Mouse (Mus musculus): ENCODE measurements around the gene Spta1. TPM values are rescaled to one million over a fixed set of nuclear protein-coding genes. Genes with fewer than 3 reads are reported as not detected.

Gene Spta1
- polyA plus RNA-seq, 1 experiment from 2014 or later: 2.5 TPM

DNA sequence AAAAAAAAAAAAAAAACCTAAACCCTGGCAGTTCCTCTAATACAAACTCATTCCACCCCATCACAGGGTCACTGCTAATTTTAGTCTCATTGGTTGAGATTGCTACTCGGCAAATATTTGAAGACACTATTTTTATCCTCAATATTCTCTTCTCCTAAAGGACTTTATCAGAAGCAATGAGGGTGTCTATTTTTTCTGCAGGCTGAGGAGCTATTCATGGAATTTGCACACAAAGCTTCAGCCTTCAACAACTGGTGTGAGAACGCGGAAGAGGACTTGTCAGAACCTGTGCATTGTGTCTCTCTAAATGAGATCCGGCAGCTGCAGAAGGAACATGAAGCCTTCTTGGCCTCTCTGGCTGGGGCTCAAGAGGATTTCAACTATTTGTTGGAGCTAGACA is 67.3 kb downstream of the Spta1 start:
- H3K4me1 ChIP-seq (ENCODE audit: control insufficient read depth, insufficient read depth, low read length): no peaks in the 10 kb centered on the region
- WGBS: 95% methylated on average over 4 of the region's 4 CpGs
- no peaks in the 10 kb centered on the region for H3K36me3 ChIP-seq (ENCODE audit: control insufficient read depth, insufficient read depth, low read length)
- H3K9me3 ChIP-seq (ENCODE audit: control insufficient read depth, low read length): no peaks in the 10 kb centered on the region
- H3K9ac ChIP-seq (ENCODE audit: low read length): no peak overlapping the region
- no peak for DNase-seq (ENCODE audit: low spot score)
- no peak overlapping the region for H3K4me3 ChIP-seq (ENCODE audit: low read depth, low read length)
- no peak overlapping the region for H3K4me2 ChIP-seq (ENCODE audit: low read depth)
- no peak overlapping the region for H3K27ac ChIP-seq (ENCODE audit: low read depth, low read length)
- ATAC-seq (ENCODE audit: insufficient read depth, low FRiP score, low TSS enrichment): no peak
- H3K27me3 ChIP-seq (ENCODE audit: control insufficient read depth, insufficient read depth, low read length): no peaks in the 10 kb centered on the region

- DNase-seq (ENCODE audit: low spot score) (no peak), ATAC-seq (ENCODE audit: insufficient read depth, low FRiP score, low TSS enrichment) (no peak)
- Histone ChIP-seq H3K4me3 (ENCODE audit: low read depth, low read length) (no peak overlapping the region), H3K36me3 (ENCODE audit: control insufficient read depth, insufficient read depth, low read length) (no peaks in the 10 kb centered on the region), H3K4me2 (ENCODE audit: low read depth) (no peak overlapping the region), H3K9ac (ENCODE audit: low read length) (no peak overlapping the region), H3K27ac (ENCODE audit: low read depth, low read length) (no peak overlapping the region), H3K27me3 (ENCODE audit: control insufficient read depth, insufficient read depth, low read length) (no peaks in the 10 kb centered on the region), H3K4me1 (ENCODE audit: control insufficient read depth, insufficient read depth, low read length) (no peaks in the 10 kb centered on the region), H3K9me3 (ENCODE audit: control insufficient read depth, low read length) (no peaks in the 10 kb centered on the region)
- WGBS: 91% methylated on average over 2 of the region's 2 CpGs
Measured at GRCm38 (mm10) chr1:174244621-174245020, 72.0 kb downstream of the Spta1 start.

DNA sequence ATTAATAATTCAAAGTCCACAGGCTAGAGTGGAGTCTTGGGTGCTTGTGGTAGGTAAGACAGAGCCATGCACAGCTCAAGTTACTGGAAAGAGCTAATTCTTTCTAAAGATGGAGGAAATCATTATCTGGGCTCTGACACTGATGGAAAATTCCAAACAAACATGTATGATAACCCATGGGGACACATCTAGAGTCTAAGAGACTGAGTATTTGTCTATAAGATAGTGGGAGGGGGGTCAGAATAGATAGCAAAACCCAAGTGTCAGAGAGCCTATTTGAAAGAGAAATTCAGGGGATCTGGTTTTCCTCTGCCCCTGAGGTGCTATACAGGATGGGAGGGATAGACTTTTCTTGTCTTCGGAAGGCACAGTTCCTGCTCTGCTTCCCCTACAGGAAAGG is 73.5 kb downstream of the Spta1 start:
- DNase-seq (ENCODE audit: low spot score): no peak
- no peak overlapping the region for H3K27ac ChIP-seq (ENCODE audit: low read depth, low read length)
- no peak for ATAC-seq (ENCODE audit: insufficient read depth, low FRiP score, low TSS enrichment)
- H3K9ac ChIP-seq (ENCODE audit: low read length): no peak overlapping the region
- no peaks in the 10 kb centered on the region for H3K27me3 ChIP-seq (ENCODE audit: control insufficient read depth, insufficient read depth, low read length)
- H3K36me3 ChIP-seq (ENCODE audit: control insufficient read depth, insufficient read depth, low read length): no peaks in the 10 kb centered on the region
- no peaks in the 10 kb centered on the region for H3K9me3 ChIP-seq (ENCODE audit: control insufficient read depth, low read length)
- WGBS: 100% methylated on average over 1 of the region's 1 CpGs
- H3K4me3 ChIP-seq (ENCODE audit: low read depth, low read length): no peak overlapping the region
- no peak overlapping the region for H3K4me2 ChIP-seq (ENCODE audit: low read depth)
- H3K4me1 ChIP-seq (ENCODE audit: control insufficient read depth, insufficient read depth, low read length): no peaks in the 10 kb centered on the region

GRCm38 (mm10) chr1:174247170-174247569 is 74.6 kb downstream of the Spta1 start:
- Histone ChIP-seq H3K4me1 (ENCODE audit: control insufficient read depth, insufficient read depth, low read length) (no peaks in the 10 kb centered on the region), H3K9ac (ENCODE audit: low read length) (no peak overlapping the region), H3K36me3 (ENCODE audit: control insufficient read depth, insufficient read depth, low read length) (no peaks in the 10 kb centered on the region), H3K27ac (ENCODE audit: low read depth, low read length) (no peak overlapping the region), H3K9me3 (ENCODE audit: control insufficient read depth, low read length) (no peaks in the 10 kb centered on the region), H3K27me3 (ENCODE audit: control insufficient read depth, insufficient read depth, low read length) (no peaks in the 10 kb centered on the region), H3K4me3 (ENCODE audit: low read depth, low read length) (no peak overlapping the region), H3K4me2 (ENCODE audit: low read depth) (no peak overlapping the region)
- no peak for ATAC-seq (ENCODE audit: insufficient read depth, low FRiP score, low TSS enrichment)
- WGBS: 90% methylated on average over 6 of the region's 6 CpGs
- DNase-seq (ENCODE audit: low spot score): no peak

DNA sequence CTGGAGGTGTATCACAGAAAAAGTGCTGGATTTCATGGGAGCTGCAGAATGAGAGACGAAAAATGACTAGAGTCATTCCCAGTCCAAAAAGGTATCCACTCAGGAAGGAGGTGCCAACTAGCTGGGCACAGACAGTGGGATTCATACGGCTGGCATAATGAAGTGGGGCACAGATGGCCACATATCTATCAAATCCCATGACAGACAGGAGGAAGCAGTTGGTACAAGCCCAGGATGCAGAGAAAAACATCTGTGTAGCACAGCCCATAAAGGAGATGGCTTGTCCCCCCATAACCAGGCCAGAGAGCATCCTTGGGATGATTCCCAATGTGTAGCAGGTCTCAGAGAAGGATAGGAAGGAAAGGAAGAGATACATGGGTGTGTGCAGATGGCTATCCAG is 77.8 kb downstream of the Spta1 start:
- H3K9me3 ChIP-seq (ENCODE audit: control insufficient read depth, low read length): no peaks in the 10 kb centered on the region
- no peak overlapping the region for H3K4me3 ChIP-seq (ENCODE audit: low read depth, low read length)
- no peaks in the 10 kb centered on the region for H3K27me3 ChIP-seq (ENCODE audit: control insufficient read depth, insufficient read depth, low read length)
- H3K4me2 ChIP-seq (ENCODE audit: low read depth): no peak overlapping the region
- no peak for ATAC-seq (ENCODE audit: insufficient read depth, low FRiP score, low TSS enrichment)
- H3K4me1 ChIP-seq (ENCODE audit: control insufficient read depth, insufficient read depth, low read length): no peaks in the 10 kb centered on the region
- no peak overlapping the region for H3K27ac ChIP-seq (ENCODE audit: low read depth, low read length)
- 93% methylated on average over 2 of the region's 2 CpGs for WGBS
- no peak overlapping the region for H3K9ac ChIP-seq (ENCODE audit: low read length)
- H3K36me3 ChIP-seq (ENCODE audit: control insufficient read depth, insufficient read depth, low read length): no peaks in the 10 kb centered on the region
- DNase-seq (ENCODE audit: low spot score): no peak

- Histone ChIP-seq H3K36me3 (ENCODE audit: control insufficient read depth, insufficient read depth, low read length) (no peaks in the 10 kb centered on the region), H3K4me2 (ENCODE audit: low read depth) (no peak within 1 kb of the TSS), H3K4me3 (ENCODE audit: low read depth, low read length) (no peak within 1 kb of the TSS), H3K27ac (ENCODE audit: low read depth, low read length) (no peak within 1 kb of the TSS), H3K27me3 (ENCODE audit: control insufficient read depth, insufficient read depth, low read length) (no peaks in the 10 kb centered on the region), H3K4me1 (ENCODE audit: control insufficient read depth, insufficient read depth, low read length) (no peaks in the 10 kb centered on the region), H3K9ac (ENCODE audit: low read length) (no peak within 1 kb of the TSS), H3K9me3 (ENCODE audit: control insufficient read depth, low read length) (no peaks in the 10 kb centered on the region)
- 83% methylated on average over 3 of the region's 3 CpGs for WGBS
- DNase-seq (ENCODE audit: low spot score) (no peak), ATAC-seq (ENCODE audit: insufficient read depth, low FRiP score, low TSS enrichment) (no peak)
Measured at GRCm38 (mm10) chr1:174251961-174252360, 79.4 kb downstream of the Spta1 start, which contains the start of gene Olfr419. TSS of gene Olfr419 (minus strand) at chr1:174252061.

- H3K36me3 ChIP-seq (ENCODE audit: control insufficient read depth, insufficient read depth, low read length): no peaks in the 10 kb centered on the region
- DNase-seq (ENCODE audit: low spot score) (no peak), ATAC-seq (ENCODE audit: insufficient read depth, low FRiP score, low TSS enrichment) (no peak)
- H3K9me3 ChIP-seq (ENCODE audit: control insufficient read depth, low read length): no peaks in the 10 kb centered on the region
- no peak overlapping the region for H3K4me2 ChIP-seq (ENCODE audit: low read depth)
- H3K4me1 ChIP-seq (ENCODE audit: control insufficient read depth, insufficient read depth, low read length): no peaks in the 10 kb centered on the region
- WGBS: 89% methylated on average over 4 of the region's 4 CpGs
- no peaks in the 10 kb centered on the region for H3K27me3 ChIP-seq (ENCODE audit: control insufficient read depth, insufficient read depth, low read length)
- H3K9ac ChIP-seq (ENCODE audit: low read length): no peak overlapping the region
- H3K27ac ChIP-seq (ENCODE audit: low read depth, low read length): no peak overlapping the region
- H3K4me3 ChIP-seq (ENCODE audit: low read depth, low read length): no peak overlapping the region
Measured at GRCm38 (mm10) chr1:174267816-174268215, 95.2 kb downstream of the Spta1 start.

DNA sequence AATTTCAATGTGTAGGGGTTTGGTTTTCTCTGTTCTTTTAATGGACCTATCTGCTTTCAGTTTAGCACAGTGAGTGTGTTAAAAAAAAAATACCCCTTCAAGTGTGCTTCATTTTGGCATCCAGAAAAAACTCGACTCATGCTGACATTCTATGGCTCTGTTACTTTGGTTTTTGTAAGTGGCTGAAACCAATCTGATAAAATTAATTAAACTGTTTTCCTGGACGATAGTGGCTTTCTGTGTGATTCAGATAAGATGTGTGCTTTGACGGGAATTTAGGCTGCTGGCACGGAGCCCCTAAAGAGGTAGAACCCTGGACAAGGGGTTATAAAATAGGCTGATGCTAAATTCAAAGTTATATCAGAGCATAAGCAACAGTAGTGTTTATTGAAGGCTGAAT is 96.6 kb downstream of the Spta1 start:
- DNase-seq (ENCODE audit: low spot score) (no peak), ATAC-seq (ENCODE audit: insufficient read depth, low FRiP score, low TSS enrichment) (no peak)
- Histone ChIP-seq H3K4me3 (ENCODE audit: low read depth, low read length) (no peak overlapping the region), H3K4me1 (ENCODE audit: control insufficient read depth, insufficient read depth, low read length) (no peaks in the 10 kb centered on the region), H3K9me3 (ENCODE audit: control insufficient read depth, low read length) (no peaks in the 10 kb centered on the region), H3K36me3 (ENCODE audit: control insufficient read depth, insufficient read depth, low read length) (no peaks in the 10 kb centered on the region), H3K27me3 (ENCODE audit: control insufficient read depth, insufficient read depth, low read length) (no peaks in the 10 kb centered on the region), H3K9ac (ENCODE audit: low read length) (no peak overlapping the region), H3K4me2 (ENCODE audit: low read depth) (no peak overlapping the region), H3K27ac (ENCODE audit: low read depth, low read length) (no peak overlapping the region)
- 87% methylated on average over 4 of the region's 4 CpGs for WGBS

- H3K4me3 ChIP-seq (ENCODE audit: low read depth, low read length): no peak overlapping the region
- DNase-seq (ENCODE audit: low spot score): no peak
- H3K4me1 ChIP-seq (ENCODE audit: control insufficient read depth, insufficient read depth, low read length): no peaks in the 10 kb centered on the region
- ATAC-seq (ENCODE audit: insufficient read depth, low FRiP score, low TSS enrichment): no peak
- no peak overlapping the region for H3K27ac ChIP-seq (ENCODE audit: low read depth, low read length)
- no peaks in the 10 kb centered on the region for H3K9me3 ChIP-seq (ENCODE audit: control insufficient read depth, low read length)
- 85% methylated on average over 3 of the region's 3 CpGs for WGBS
- no peak overlapping the region for H3K9ac ChIP-seq (ENCODE audit: low read length)
- H3K27me3 ChIP-seq (ENCODE audit: control insufficient read depth, insufficient read depth, low read length): no peaks in the 10 kb centered on the region
- no peak overlapping the region for H3K4me2 ChIP-seq (ENCODE audit: low read depth)
- no peaks in the 10 kb centered on the region for H3K36me3 ChIP-seq (ENCODE audit: control insufficient read depth, insufficient read depth, low read length)
Measured at GRCm38 (mm10) chr1:174270643-174271042, 98.1 kb downstream of the Spta1 start.
